8 mouse cellular contexts compared by ENCODE assay signal in the genomic region with DNA sequence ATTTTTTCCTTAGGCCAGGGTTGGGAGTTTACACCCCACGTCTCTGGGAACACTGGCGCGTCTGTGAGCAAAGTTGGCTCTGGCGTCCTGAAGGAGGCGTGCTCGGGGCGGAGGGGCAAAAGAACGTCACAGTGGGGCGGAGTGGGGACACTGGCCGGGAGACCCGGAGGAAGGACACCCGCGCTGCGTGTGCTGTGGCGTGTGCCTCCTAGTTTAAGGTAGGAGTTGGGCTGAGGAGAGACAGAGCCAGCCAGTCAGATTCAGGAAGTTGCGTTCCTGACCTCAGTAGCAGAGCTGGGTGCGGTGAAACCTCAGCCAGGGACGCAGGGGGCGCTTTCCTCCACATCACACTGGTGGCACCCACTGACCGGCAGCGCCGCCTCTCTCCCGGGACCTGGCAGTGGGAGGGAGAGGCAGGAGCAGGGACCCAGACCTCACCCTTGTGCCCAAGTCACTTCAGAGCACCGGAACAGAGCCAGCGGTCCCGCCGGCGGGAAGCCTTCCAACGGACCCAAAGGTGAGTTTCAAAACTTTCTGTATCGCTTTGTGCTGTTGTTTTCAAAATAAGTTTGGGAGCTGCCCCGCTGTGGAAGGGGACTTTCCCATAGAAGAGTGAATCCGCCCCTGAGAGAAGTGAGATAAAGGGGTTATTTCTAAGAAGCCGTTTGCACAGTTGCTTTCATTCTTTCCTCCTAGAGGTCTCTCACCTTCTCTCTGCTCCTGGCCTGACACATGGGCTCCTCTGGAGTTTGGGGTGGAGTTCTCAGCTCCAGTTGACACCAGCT. TPM values are rescaled to one million over a fixed set of nuclear protein-coding genes. Genes with fewer than 3 reads are reported as not detected.
A peak's percentile ranks its signal among the peaks of the same experiment; 100 is the strongest.
DNase-seq lines count a peak whose midpoint lies in the region; ATAC-seq and TF ChIP-seq lines count a peak whose summit lies in the region.

A gene (plus strand): TSS at position 146 of the 785 bp plus-strand sequence.

- H3K9me3 ChIP-seq in heart, embryonic 14.5 days (ENCODE audit: control insufficient read depth, low read length): no peaks in the 10 kb centered on the region
- H3K9me3 ChIP-seq in kidney, postnatal 0 days (replicated peaks; ENCODE audit: low read length): no peaks in the 10 kb centered on the region

- peak; percentile 62 for DNase-seq in ES-CJ7 (ENCODE audit: low read depth, low spot score)
- peak; percentile 83 to 91 for DNase-seq in adrenal gland, postnatal 36 days
- DNase-seq in kidney, postnatal 0 days (ENCODE audit: low spot score): peak; percentile 75
- DNase-seq in lung, postnatal 4 days: peak; percentile 90 to 92
- DNase-seq in retina, embryonic 14.5 days (ENCODE audit: low spot score): peak; percentile 67
- DNase-seq in urinary bladder, postnatal 14 days (ENCODE audit: low spot score): peak; percentile 82

- peak within 1 kb of the TSS; percentile 60 to 77 for H3K4me3 ChIP-seq in heart, embryonic 14.5 days (ENCODE audit: control insufficient read depth in 1 of 2, insufficient read depth in 1 of 2, low read depth in 1 of 2, low read length in 2 of 2)
- H3K4me3 ChIP-seq in kidney, postnatal 0 days (replicated peaks; ENCODE audit: low read depth, low read length): peak within 1 kb of the TSS; percentile 59

- peak; percentile 73 for TF ChIP-seq CTCF in kidney, postnatal 0 days (IDR thresholded peaks at IDR 0.05; ENCODE audit: low read depth)

- H3K27me3 ChIP-seq in heart, embryonic 14.5 days (ENCODE audit: control insufficient read depth, insufficient read depth, low read length): no peaks in the 10 kb centered on the region
- H3K27me3 ChIP-seq in kidney, postnatal 0 days (ENCODE audit: insufficient read depth, low read length): no peaks in the 10 kb centered on the region

- H3K4me1 ChIP-seq in heart, embryonic 14.5 days (ENCODE audit: control insufficient read depth in 2 of 2, insufficient read depth in 2 of 2, low read length in 2 of 2): peaks cover 11 to 26% of the 10 kb centered on the region in 2 experiments
- no peaks in the 10 kb centered on the region for H3K4me1 ChIP-seq in kidney, postnatal 0 days (replicated peaks; ENCODE audit: insufficient read depth, low read length)

- ATAC-seq in erythroblast, adult 5-6 weeks (replicated peaks; ENCODE audit: low FRiP score, poor library complexity, severe bottlenecking): peak; percentile 87
- ATAC-seq in heart, embryonic 14.5 days (ENCODE audit: insufficient number of reproducible peaks, insufficient read depth, low FRiP score, low read depth): peak; percentile 79
- peak; percentile 75 for ATAC-seq in kidney, postnatal 0 days (replicated peaks; ENCODE audit: low FRiP score, low read depth)

- H3K9ac ChIP-seq in heart, embryonic 14.5 days (ENCODE audit: low read length): peak within 1 kb of the TSS; percentile 76
- H3K9ac ChIP-seq in kidney, postnatal 0 days (ENCODE audit: low read depth, low read length): peak within 1 kb of the TSS; percentile 51

- H3K36me3 ChIP-seq in heart, embryonic 14.5 days (ENCODE audit: control insufficient read depth, insufficient read depth, low read length): no peaks in the 10 kb centered on the region
- H3K36me3 ChIP-seq in kidney, postnatal 0 days (ENCODE audit: insufficient read depth, low read length): no peaks in the 10 kb centered on the region

- H3K4me2 ChIP-seq in heart, embryonic 14.5 days (ENCODE audit: low read length): peak within 1 kb of the TSS; percentile 79
- H3K4me2 ChIP-seq in kidney, postnatal 0 days (ENCODE audit: low read length): peak within 1 kb of the TSS; percentile 78

- WGBS in heart, embryonic 14.5 days: under 1% methylated on average over 33 of the region's 33 CpGs
- under 1% methylated on average over 33 of the region's 33 CpGs for WGBS in kidney, postnatal 0 days

- H3K27ac ChIP-seq in heart, embryonic 14.5 days (replicated peaks in 1 of 2; ENCODE audit: control insufficient read depth in 1 of 2, insufficient read depth in 1 of 2, low read depth in 2 of 2, low read length in 2 of 2): peak within 1 kb of the TSS; percentile 35 to 64
- peak within 1 kb of the TSS; percentile 78 for H3K27ac ChIP-seq in kidney, postnatal 0 days

RNA-seq across cellular contexts. Expression of the gene that starts here (rescaled TPM):
- 10 to 100 TPM; 10.7 to 20.6 TPM for total RNA-seq in adrenal gland, postnatal 36 days (2021)
- 11.7 and 14.2 TPM in 2 replicates for total RNA-seq in erythroblast, adult 5-6 weeks (2015; ENCODE audit: low replicate concordance)
- total RNA-seq in erythroblast, adult 5-6 weeks (2017; ENCODE audit: low replicate concordance): 30.2 and 31.4 TPM in 2 replicates
- polyA plus RNA-seq in heart, embryonic 14.5 days (2014; fragmentation: Nextera tagmentation; extraction: Ambion mirVana): 19.1 and 20.9 TPM in 2 replicates
- 35.2 and 35.6 TPM in 2 replicates for polyA plus RNA-seq in kidney, postnatal 0 days (2015; fragmentation: Nextera tagmentation; extraction: Ambion mirVana)

Comparison
In these comparisons a context has a peak if more than half of its experiments do, and no peak if none do; other contexts are left out.
1. Peak in every context shown above with its lines: DNase-seq, ATAC-seq, H3K4me3 ChIP-seq and H3K27ac ChIP-seq.